Mouse (Mus musculus): ENCODE measurements around the gene Nav1.

The Nav1 gene

GRCm38 (mm10) chr1:135550886-135551285 is 56.2 kb downstream of the Nav1 start:
- DNase-seq (ENCODE audit: low spot score), result no peak

- peak; percentile 81 for DNase-seq (ENCODE audit: low spot score)
These were observed 58.3 kb downstream of the Nav1 start for GRCm38 (mm10) chr1:135548750-135549149.

- no peak for DNase-seq (ENCODE audit: low spot score)
These were observed 61.0 kb downstream of the Nav1 start for GRCm38 (mm10) chr1:135546099-135546498.

GRCm38 (mm10) chr1:135544504-135545146 is 62.5 kb downstream of the Nav1 start:
- DNase-seq (ENCODE audit: low spot score), result peak; percentile 64

- no peak for DNase-seq (ENCODE audit: low spot score)
These were observed 64.0 kb downstream of the Nav1 start for GRCm38 (mm10) chr1:135542841-135543810.

- DNase-seq (ENCODE audit: low spot score), result no peak
These were observed 65.0 kb downstream of the Nav1 start for GRCm38 (mm10) chr1:135542080-135542479.

GRCm38 (mm10) chr1:135540270-135540669 is 66.8 kb downstream of the Nav1 start:
- no peak for DNase-seq (ENCODE audit: low spot score)

- DNase-seq (ENCODE audit: low spot score), result no peak
These were observed 68.4 kb downstream of the Nav1 start for GRCm38 (mm10) chr1:135538441-135539265.

GRCm38 (mm10) chr1:135536822-135537221 is 70.3 kb downstream of the Nav1 start:
- DNase-seq (ENCODE audit: low spot score), result no peak

GRCm38 (mm10) chr1:135536326-135536725 is 70.8 kb downstream of the Nav1 start:
- no peak for DNase-seq (ENCODE audit: low spot score)

- peak; percentile 58 for DNase-seq (ENCODE audit: low spot score)
These were observed 71.8 kb downstream of the Nav1 start for GRCm38 (mm10) chr1:135535256-135535655.

GRCm38 (mm10) chr1:135534782-135535181 is 72.3 kb downstream of the Nav1 start:
- no peak for DNase-seq (ENCODE audit: low spot score)

GRCm38 (mm10) chr1:135534070-135534469 is 73.0 kb downstream of the Nav1 start:
- DNase-seq (ENCODE audit: low spot score), result no peak

GRCm38 (mm10) chr1:135532383-135532782 is 74.7 kb downstream of the Nav1 start:
- no peak for DNase-seq (ENCODE audit: low spot score)

GRCm38 (mm10) chr1:135531981-135532380 is 75.1 kb downstream of the Nav1 start:
- no peak for DNase-seq (ENCODE audit: low spot score)

- DNase-seq (ENCODE audit: low spot score), result peak; percentile 72
These were observed 76.0 kb downstream of the Nav1 start for GRCm38 (mm10) chr1:135531081-135531480.

- DNase-seq (ENCODE audit: low spot score), result no peak
These were observed 82.6 kb downstream of the Nav1 start for GRCm38 (mm10) chr1:135524518-135524860.

- no peak for DNase-seq (ENCODE audit: low spot score)
These were observed 83.1 kb downstream of the Nav1 start for GRCm38 (mm10) chr1:135523780-135524517.

GRCm38 (mm10) chr1:135523344-135523743 is 83.8 kb downstream of the Nav1 start:
- no peak for DNase-seq (ENCODE audit: low spot score)

- DNase-seq (ENCODE audit: low spot score), result no peak
These were observed 86.4 kb downstream of the Nav1 start for GRCm38 (mm10) chr1:135520550-135521168.

- no peak for DNase-seq (ENCODE audit: low spot score)
These were observed 88.4 kb downstream of the Nav1 start for GRCm38 (mm10) chr1:135518661-135519060.

Measured in ovary, adult 18-20 months (tissue).